Mouse (Mus musculus) liver, embryonic 14 days (tissue): ENCODE results near the gene Olfr1162. TPM values are rescaled to one million over a fixed set of nuclear protein-coding genes. Genes with fewer than 3 reads are reported as not detected.

ENCODE experiments used
- polyA plus RNA-seq: library from polyadenylated mRNA; depleted of rRNA; stranded (reverse); fragments of >200 nt; gene quantifications from 2 replicates; pipeline ENCODE4 v1.2.3, GENCODE M21; 2012; rRNA removed

The Olfr1162 gene
- not detected in 2 replicates for polyA plus RNA-seq

DNA sequence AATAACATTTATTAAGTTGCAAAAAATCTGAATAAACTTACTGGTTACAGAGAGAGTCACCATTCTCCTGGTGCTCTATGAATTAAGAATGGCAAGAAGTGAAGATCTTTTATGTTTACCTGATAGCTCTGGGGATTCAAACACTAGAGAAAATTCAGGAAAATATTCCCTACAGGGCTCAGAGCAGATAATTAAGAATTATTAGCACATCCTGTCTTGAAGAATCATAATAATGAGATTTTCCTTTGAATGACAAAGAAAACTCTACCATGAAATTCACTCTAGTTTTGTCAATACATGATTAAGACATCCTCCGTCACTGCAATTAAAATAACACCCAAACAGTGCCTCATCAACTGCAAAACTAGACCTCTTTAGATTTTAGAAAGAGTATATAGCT lies at the start of gene Olfr1162:
TSS of gene Olfr1162 (minus strand) at position 101 of the 400 bp plus-strand sequence.

DNA sequence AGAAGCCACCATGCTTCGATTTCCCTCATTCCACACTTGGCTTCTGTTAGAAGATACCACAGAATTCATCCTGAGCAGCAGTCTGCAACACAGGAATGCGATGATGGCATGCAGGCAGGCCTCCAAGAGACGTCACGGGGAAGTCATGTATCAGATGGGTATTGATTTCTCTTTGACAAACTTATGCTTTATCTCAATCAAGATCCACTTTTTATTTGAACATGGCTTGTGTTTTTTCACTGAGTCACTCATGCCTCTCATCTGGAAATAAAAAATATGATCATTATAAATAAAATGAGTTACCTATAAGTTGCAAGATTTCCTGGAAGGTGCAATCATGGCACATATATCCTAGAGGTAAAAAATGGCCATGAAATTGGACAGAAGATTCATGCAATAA lies 42.9 kb upstream of the Olfr1162 start, which contains the start of gene Olfr1164:
TSS of gene Olfr1164 (minus strand) at position 101 of the 400 bp plus-strand sequence.

DNA sequence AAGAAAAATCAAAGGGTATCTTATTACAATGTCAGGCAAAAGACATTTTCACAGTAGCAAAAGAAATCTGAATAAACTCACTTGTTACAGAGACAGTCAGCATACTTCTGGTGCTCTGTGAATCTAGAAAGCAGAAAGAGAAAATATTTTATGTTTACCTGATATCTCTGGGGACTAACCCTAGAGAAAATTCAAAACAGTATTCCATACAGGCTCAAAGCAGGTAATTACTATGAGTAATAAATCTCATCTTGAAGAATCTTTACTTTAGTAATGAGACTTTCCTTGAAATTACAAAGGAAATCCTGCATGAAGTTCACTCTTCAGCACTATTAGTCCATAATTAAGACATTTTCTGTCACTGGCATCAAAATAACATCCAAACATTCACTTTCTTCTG lies 20.8 kb upstream of the Olfr1162 start, which contains the start of gene Olfr1163:
TSS of gene Olfr1163 (minus strand) at position 101 of the 400 bp plus-strand sequence.

DNA sequence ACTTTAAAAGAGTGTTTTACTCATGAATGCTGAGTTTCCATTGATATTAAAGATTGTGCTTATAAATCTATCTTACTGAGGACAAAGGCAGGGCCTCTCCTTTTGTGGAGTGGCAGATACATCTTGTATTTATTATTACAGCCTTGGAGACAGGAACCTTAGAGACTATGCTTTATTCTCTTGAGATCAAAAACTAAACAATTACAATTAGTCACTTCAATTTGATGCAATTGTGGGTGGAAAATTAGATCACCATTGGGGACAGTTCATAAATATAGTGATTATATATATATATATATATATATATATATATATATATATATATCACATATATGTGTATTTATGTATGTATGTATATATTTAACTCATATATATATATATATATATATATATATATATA lies 13.3 kb downstream of the Olfr1162 start, which contains the start of gene Olfr73:
TSS of gene Olfr73 (minus strand) at position 101 of the 400 bp plus-strand sequence.

DNA sequence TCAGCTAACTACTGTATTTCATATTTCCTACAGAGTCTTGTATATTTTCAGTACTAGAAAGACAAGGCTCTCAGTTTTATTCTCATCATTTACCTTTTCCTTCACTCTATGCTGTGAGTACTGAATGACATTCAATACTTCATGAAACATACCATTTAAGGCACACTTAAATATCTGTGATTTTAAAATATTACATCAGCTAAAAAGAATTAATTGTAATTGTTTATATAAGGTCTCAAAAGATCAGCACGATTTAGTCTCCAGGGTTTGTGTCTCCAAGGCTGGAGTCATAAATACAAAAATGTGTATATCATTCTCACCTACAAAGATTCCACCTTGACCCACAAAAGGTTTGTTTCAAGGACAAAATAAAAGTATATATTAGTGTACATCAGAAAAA lies 28.5 kb downstream of the Olfr1162 start, which contains the start of gene Olfr1161:
TSS of gene Olfr1161 (plus strand) at position 301 of the 400 bp plus-strand sequence.

DNA sequence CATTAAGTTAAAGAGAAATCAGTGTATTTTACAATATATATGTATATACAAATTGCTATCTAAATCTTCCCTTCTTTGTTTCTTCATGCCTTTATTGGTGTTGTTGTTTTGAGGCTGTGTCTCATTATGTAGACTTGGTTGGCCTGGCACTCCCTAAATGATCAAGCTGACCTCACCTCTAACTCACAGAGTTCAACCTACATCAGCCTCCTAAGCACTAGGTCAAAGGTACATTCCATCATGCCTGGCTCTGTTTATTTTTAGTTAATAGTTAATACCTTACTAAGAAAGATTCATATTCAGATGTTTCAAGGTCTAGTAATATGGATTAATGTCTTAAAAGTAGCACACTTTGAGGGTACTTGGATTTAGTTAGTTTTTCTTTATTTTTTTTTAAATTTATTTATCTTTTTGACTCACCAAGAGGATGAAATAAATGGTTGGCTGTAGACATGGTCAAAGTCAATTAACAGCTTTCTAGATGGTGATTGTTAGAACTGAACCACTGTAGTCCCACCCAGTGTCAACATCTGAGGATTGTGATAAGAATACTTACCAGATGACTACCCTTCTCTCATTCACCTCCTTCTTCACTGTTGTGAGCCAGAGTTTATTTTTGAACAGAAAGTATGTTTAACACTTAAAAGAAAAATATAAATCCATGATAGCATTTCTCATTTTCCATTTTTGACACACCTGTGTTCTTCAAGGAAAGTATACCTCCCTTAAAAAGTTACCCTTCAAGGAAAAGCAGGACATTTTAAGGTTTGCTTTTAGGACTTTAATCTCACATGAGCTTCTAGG lies 43.2 kb downstream of the Olfr1162 start, which contains the start of gene Olfr1160:
TSS of gene Olfr1160 (minus strand) at position 754 of the 804 bp plus-strand sequence.

Other genes starting within 250 kb of the Olfr1162 start
- not detected in 2 replicates for gene Olfr1145, start 241.3 kb downstream of the Olfr1162 start, polyA plus RNA-seq
- gene Olfr1148, start 220.6 kb downstream of the Olfr1162 start, polyA plus RNA-seq = not detected in 2 replicates
- not detected in 2 replicates for gene Olfr1150-ps1, start 207.1 kb downstream of the Olfr1162 start, polyA plus RNA-seq
- not detected in 2 replicates for gene Olfr1151, start 195.3 kb downstream of the Olfr1162 start, polyA plus RNA-seq
- not detected in 2 replicates for gene Olfr1152, start 184.6 kb downstream of the Olfr1162 start, polyA plus RNA-seq
- gene Olfr1153, start 156.2 kb downstream of the Olfr1162 start, polyA plus RNA-seq = not detected in 2 replicates
- gene Olfr1154, start 146.0 kb downstream of the Olfr1162 start, polyA plus RNA-seq = not detected in 2 replicates
- gene Olfr1155, start 106.0 kb downstream of the Olfr1162 start, polyA plus RNA-seq = not detected in 2 replicates
- not detected in 2 replicates for gene Olfr1156, start 98.0 kb downstream of the Olfr1162 start, polyA plus RNA-seq
- not detected in 2 replicates for gene Olfr1157, start 82.8 kb downstream of the Olfr1162 start, polyA plus RNA-seq
- gene Olfr74, start 76.5 kb downstream of the Olfr1162 start, polyA plus RNA-seq = not detected in 2 replicates
- not detected in 2 replicates for gene Olfr1158, start 61.0 kb downstream of the Olfr1162 start, polyA plus RNA-seq
- not detected in 2 replicates for gene Olfr1160, start 42.9 kb downstream of the Olfr1162 start, polyA plus RNA-seq
- not detected in 2 replicates for gene Olfr1161, start 28.4 kb downstream of the Olfr1162 start, polyA plus RNA-seq
- not detected in 2 replicates for gene Olfr73, start 13.4 kb downstream of the Olfr1162 start, polyA plus RNA-seq
- gene Olfr1163, start 20.7 kb upstream of the Olfr1162 start, polyA plus RNA-seq = not detected in 2 replicates
- gene Olfr1164, start 42.8 kb upstream of the Olfr1162 start, polyA plus RNA-seq = not detected in 2 replicates
- gene Olfr1166, start 77.1 kb upstream of the Olfr1162 start, polyA plus RNA-seq = not detected in 2 replicates
- gene Olfr1167, start 104.1 kb upstream of the Olfr1162 start, polyA plus RNA-seq = not detected in 2 replicates
- gene Olfr1168, start 130.8 kb upstream of the Olfr1162 start, polyA plus RNA-seq = not detected in 2 replicates
- not detected in 2 replicates for gene Olfr1170, start 177.2 kb upstream of the Olfr1162 start, polyA plus RNA-seq
- gene Olfr1173, start 228.7 kb upstream of the Olfr1162 start, polyA plus RNA-seq = not detected in 2 replicates